Mouse (Mus musculus) bone marrow macrophage, adult 2 months (primary cell): ENCODE measurements around the gene Gm20431.

Experiments used
- CTCF ChIP-seq: IDR thresholded peaks from 2 replicates; pipeline ENCODE4 v1.5.1; 2012; ENCODE audit warnings: low read depth, mild to moderate bottlenecking, low read length, moderate library complexity
- POLR2A ChIP-seq: IDR thresholded peaks from 2 replicates; pipeline ENCODE4 v1.6.1; 2012; ENCODE audit warnings: mild to moderate bottlenecking, low read depth, low read length, borderline replicate concordance

DNA sequence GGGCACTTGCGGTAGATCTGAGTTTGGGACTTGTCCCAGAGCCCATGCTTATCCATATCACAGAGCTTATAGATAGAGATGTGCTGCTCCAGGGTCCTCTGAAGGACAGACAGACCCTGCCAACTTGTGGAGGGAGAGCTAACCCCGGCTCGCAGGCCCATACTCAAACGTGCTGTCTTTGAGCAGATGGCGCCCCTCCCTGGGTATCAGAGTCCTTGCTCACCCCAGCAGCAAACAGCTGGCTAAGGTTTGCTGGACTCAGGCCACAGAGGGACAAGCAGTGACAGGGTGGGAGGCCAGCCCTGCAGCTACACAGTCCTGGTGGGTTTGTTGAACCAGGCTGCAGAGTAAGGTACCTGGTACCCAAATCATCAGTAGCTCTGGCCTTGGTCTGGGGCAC, 58.3 kb downstream of the Gm20431 start:
- TF ChIP-seq POLR2A, result no peak
- TF ChIP-seq CTCF, result no peak
